Mouse (Mus musculus) ES-E14 (cell line): ENCODE measurements around the gene Rps25.

ENCODE experiments used
- CHD2 ChIP-seq: IDR thresholded peaks from 2 replicates; pipeline ENCODE4 v1.6.1; 2014; ENCODE audit warnings: mild to moderate bottlenecking, low read depth, low read length, inconsistent platforms
- MAFK ChIP-seq: IDR thresholded peaks from 2 replicates; pipeline ENCODE4 v1.6.1; 2014; ENCODE audit warnings: mild to moderate bottlenecking, low read depth, low read length, inconsistent platforms; ENCODE audit not compliant: insufficient read depth
- ZC3H11A ChIP-seq: IDR thresholded peaks from 2 replicates; pipeline ENCODE4 v1.6.1; 2012; ENCODE audit warnings: low read depth, mild to moderate bottlenecking, inconsistent platforms, low read length, borderline replicate concordance

DNA sequence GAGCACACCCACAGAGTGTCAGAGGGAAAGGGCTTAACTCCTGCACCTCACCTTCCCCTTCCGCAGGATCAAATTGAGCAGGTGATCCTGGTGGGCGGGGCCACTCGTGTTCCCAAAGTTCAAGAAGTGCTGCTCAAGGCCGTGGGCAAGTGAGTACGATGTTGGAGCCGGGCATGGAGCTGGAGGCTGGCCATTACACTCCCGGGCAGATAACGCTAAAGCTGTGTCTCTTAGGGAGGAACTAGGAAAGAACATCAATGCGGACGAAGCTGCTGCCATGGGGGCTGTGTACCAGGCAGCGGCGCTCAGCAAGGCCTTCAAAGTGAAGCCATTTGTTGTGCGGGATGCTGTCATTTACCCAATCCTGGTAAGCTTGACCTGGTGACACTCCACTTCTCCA, 22.3 kb upstream of the Rps25 start:
- no peak for TF ChIP-seq MAFK
- TF ChIP-seq CHD2 = no peak
- TF ChIP-seq ZC3H11A = no peak
